Mouse (Mus musculus) spleen, embryonic (tissue): ENCODE data around the gene Skint1.
"Not testable (repeated sequence)": the region's sequence is repeated elsewhere in the genome, so short reads cannot be mapped to it uniquely, and the experiment has no call there.

Source experiments
- CTCF ChIA-PET: fragments of 350-600 bp; sonication (Branson Sonifier 250); formaldehyde crosslinking; loops from one replicate; lab custom pipeline; 2022; lab: Charles Lee

Gene Skint1

DNA sequence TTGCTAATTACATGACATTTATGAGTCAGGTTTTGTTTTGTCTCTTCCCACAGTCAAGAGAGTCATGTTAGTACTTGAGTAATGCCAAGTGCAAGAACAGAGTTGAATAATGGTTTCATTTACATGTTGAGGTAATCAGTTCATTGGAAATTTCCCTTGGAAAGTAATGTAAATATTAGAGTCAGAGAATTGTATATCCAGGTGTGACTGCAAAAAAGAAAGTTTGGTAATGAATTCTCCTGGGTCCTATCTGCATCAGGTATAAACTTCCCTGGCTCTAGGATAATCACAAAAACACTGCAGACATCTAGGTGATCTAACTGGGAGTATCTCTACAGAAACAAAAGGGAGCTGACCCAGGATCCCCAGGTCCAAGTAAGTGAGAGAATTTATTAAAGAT, at the start of gene Skint1:
TSS of gene Skint1 (plus strand) at position 301 of the 400 bp plus-strand sequence.
- CTCF ChIA-PET, result no interaction called here

DNA sequence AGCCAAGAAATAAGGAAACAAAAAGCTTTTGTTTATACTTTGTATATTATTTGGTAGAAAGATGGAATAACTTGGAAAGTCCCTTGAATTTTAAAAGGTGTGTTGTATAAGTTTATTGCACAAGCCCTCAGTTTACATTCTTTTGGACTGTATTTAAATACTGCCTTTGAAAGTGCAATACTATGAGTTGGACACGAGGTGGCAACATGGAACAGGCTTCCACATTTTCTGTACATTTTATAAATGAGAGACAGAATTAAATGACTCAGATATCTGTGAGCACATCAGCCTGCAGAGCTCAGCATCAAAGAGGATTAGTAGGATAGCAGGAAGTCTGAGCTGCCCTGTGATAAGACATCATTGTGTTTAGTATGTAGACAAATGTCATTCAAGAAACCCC, 44.8 kb upstream of the Skint1 start:
- CTCF ChIA-PET, result no interaction called here

DNA sequence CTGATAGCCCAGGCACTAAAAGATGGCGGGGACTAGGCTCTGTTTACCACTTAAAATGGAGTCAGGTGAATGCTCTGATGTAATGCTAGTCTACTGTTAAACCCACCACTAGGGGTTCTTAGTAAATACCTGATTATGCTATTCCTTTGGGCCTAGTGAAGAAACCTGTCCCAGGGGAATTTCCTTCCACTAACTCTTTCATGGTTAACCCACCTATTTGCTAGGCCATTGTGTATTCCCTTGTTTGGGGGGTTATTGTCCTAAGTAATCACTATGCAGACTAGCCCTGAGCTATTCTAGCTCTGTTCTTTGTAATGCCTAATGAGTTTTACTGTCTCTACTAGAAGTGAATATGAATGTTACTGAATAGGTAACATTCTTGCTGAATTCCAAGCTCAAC, 42.8 kb upstream of the Skint1 start:
- CTCF ChIA-PET, result not testable (repeated sequence)

DNA sequence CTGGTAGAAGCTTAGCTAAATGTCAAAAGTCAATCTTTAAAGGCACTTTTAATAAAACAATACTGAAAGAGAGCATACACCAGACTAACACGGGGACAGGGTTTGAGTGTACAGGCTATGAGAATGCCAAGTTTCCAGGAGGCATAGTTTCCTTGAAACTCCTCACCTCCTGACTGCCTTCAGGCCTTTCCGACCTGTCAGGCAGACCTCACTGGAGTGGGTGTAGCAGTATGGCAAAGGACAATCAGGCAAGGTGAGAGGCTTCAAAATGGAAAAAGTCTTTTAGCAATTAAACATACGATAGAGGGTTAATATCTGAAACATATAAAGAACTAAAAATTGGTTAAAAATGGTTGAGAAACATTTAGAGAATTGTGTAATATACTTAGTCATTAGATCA, 42.4 kb upstream of the Skint1 start:
- CTCF ChIA-PET, result no interaction called here

DNA sequence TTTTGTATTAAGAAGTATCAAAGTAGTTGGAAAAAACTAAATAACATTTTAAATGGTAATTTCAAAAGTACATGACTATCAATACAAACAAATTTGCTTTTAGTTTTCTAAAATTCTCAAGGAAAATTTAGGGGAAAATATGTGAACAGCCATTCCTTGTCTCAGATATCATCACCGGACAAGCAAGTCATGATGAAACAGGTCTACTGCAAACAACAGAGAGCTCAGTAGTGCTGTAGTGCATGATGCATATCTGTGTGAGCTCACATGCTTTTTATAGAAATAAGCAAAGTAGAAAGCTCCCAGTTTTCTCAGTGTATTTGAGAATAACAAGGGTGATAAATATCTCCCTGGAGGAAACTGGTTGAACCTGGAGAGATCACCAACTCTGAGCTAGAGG, 33.4 kb upstream of the Skint1 start, which contains the start of gene Skint7:
TSS of gene Skint7 (plus strand) at position 301 of the 400 bp plus-strand sequence.
- CTCF ChIA-PET, result no interaction called here

DNA sequence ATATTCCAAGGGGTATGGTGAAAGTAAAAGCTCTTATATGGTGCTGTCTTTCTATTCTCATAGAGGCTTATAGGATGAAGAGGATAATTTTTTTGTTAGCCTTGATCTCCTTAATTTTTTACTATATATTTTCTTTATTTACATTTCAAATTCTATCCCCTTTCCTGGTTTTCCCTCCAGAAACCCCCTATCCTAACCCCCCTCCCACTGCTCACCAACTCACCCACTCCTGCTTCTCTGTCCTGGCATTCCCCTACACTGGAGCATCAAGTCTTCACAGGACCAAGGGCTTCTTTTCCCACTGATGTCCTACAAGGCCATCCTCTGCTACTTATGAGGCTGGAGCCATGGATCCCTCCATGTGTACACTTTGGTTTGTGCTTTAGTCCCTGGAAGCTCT, 65.6 kb downstream of the Skint1 start, which contains the start of gene Skint4:
TSS of gene Skint4 (plus strand) at position 301 of the 400 bp plus-strand sequence.
- CTCF ChIA-PET, result no interaction called here
